Mouse (Mus musculus) hindbrain, postnatal 0 days (tissue): Measurements from ENCODE around the gene Ddx24. TPM values are rescaled to one million over a fixed set of nuclear protein-coding genes. Genes with fewer than 3 reads are reported as not detected.

ENCODE experiments used
- ATAC-seq: fragments of 200-750 bp; cut with Nextera tagmentation; 2 replicates; pipeline ENCODE4 v1.8.0; 2017; ENCODE audit warnings: mild to moderate bottlenecking, moderate TSS enrichment, moderate library complexity
- DNase-seq: peaks from one replicate; pipeline ENCODE4 v3.0.0-alpha.2; 2015; ENCODE audit warnings: low spot score
- H3K27ac ChIP-seq: fragments of 300-500 bp; sonication (generic); 2 replicates; pipeline ENCODE4 v1.5.1; 2014; ENCODE audit warnings: mild to moderate bottlenecking
- H3K27me3 ChIP-seq: fragments of 300-500 bp; sonication (generic); 2 replicates; pipeline ENCODE4 v1.6.1; 2014; ENCODE audit warnings: low read length, mixed read lengths; ENCODE audit not compliant: insufficient read depth
- H3K36me3 ChIP-seq: fragments of 300-500 bp; sonication (generic); 2 replicates; pipeline ENCODE4 v1.6.1; 2014; ENCODE audit warnings: low read length, mixed read lengths; ENCODE audit not compliant: insufficient read depth
- H3K4me1 ChIP-seq: fragments of 300-500 bp; sonication (generic); 2 replicates; pipeline ENCODE4 v1.6.1; 2014; ENCODE audit warnings: antibody characterized with exemption, low read length, mixed read lengths; ENCODE audit not compliant: insufficient read depth
- H3K4me2 ChIP-seq: fragments of 300-500 bp; sonication (generic); 2 replicates; pipeline ENCODE4 v1.6.1; 2014; ENCODE audit warnings: low read depth, mild to moderate bottlenecking, low read length, moderate library complexity, mixed read lengths
- H3K4me3 ChIP-seq: fragments of 300-500 bp; sonication (generic); 2 replicates; pipeline ENCODE4 v1.5.1; 2014; ENCODE audit warnings: low read length
- H3K9ac ChIP-seq: fragments of 300-500 bp; sonication (generic); replicated peaks from 2 replicates; pipeline ENCODE4 v1.6.1; 2014; ENCODE audit warnings: mild to moderate bottlenecking, low read length, moderate library complexity, mixed read lengths
- H3K9me3 ChIP-seq: fragments of 300-500 bp; sonication (generic); 2 replicates; pipeline ENCODE4 v1.6.1; 2016; ENCODE audit warnings: low read length, mixed read lengths
- CTCF ChIP-seq: IDR thresholded peaks from 2 replicates; pipeline ENCODE4 v1.5.1; 2016; ENCODE audit warnings: antibody characterized with exemption, control low read depth, low read depth
- WGBS: fragments of 180-500 bp; shearing (Covaris S2); extraction: QIAGEN DNeasy Blood & Tissue Kit; methylation state at CpG from one replicate; pipeline ENCODE4 v1.1.7; 2014; 5-methylcytosine and 5-hydroxymethylcytosine counted together
- polyA plus RNA-seq: library from polyadenylated mRNA; unstranded; fragments of >200 nt; fragmentation: Nextera tagmentation; extraction: Ambion mirVana; gene quantifications from 2 replicates; pipeline ENCODE4 v1.2.1, GENCODE M21; 2015
- total RNA-seq: library from RNA; depleted of rRNA; stranded (reverse); fragments of >200 nt; gene quantifications from 2 replicates; pipeline ENCODE4 v1.2.3, GENCODE M21; 2014

Gene Ddx24
- total and polyA plus RNA-seq, 2 experiments from 2014 or later = 148 to 220 TPM

GRCm38 (mm10) chr12:103393528-103393927 is 32.1 kb downstream of the Ddx24 start:
- H3K27me3 ChIP-seq = no peaks in the 10 kb centered on the region
- no peaks in the 10 kb centered on the region for H3K9me3 ChIP-seq
- no peaks in the 10 kb centered on the region for H3K36me3 ChIP-seq
- no peak overlapping the region for H3K27ac ChIP-seq
- peaks cover 7% of the 10 kb centered on the region; the same call in 1 of the 2 replicates for H3K4me1 ChIP-seq
- H3K4me2 ChIP-seq = no peak overlapping the region
- H3K9ac ChIP-seq = no peak overlapping the region
- no peak for DNase-seq
- no peak for ATAC-seq
- 59% methylated on average over 6 of the region's 6 CpGs for WGBS
- TF ChIP-seq CTCF = no peak
- no peak overlapping the region for H3K4me3 ChIP-seq

- Histone ChIP-seq H3K27ac (no peak overlapping the region), H3K27me3 (no peaks in the 10 kb centered on the region), H3K4me2 (no peak overlapping the region), H3K4me1 (peaks cover 7% of the 10 kb centered on the region; the same call in 1 of the 2 replicates), H3K9ac (no peak overlapping the region), H3K4me3 (no peak overlapping the region), H3K9me3 (no peaks in the 10 kb centered on the region), H3K36me3 (no peaks in the 10 kb centered on the region)
- 86% methylated on average over 7 of the region's 7 CpGs for WGBS
- DNase-seq = no peak
- TF ChIP-seq CTCF = no peak
- ATAC-seq = no peak
Observed at GRCm38 (mm10) chr12:103391098-103391497, 34.5 kb downstream of the Ddx24 start.

GRCm38 (mm10) chr12:103389982-103390381 is 35.6 kb downstream of the Ddx24 start:
- Histone ChIP-seq H3K9ac (no peak overlapping the region), H3K27me3 (no peaks in the 10 kb centered on the region), H3K4me1 (peaks cover 7% of the 10 kb centered on the region; the same call in 1 of the 2 replicates), H3K27ac (no peak overlapping the region), H3K9me3 (no peaks in the 10 kb centered on the region), H3K4me2 (0 out of 2 replicates have a peak overlapping the region, but pooled peaks have one; percentile 88), H3K4me3 (no peak overlapping the region), H3K36me3 (no peaks in the 10 kb centered on the region)
- TF ChIP-seq CTCF = no peak
- DNase-seq (no peak), ATAC-seq (no peak)
- WGBS = 68% methylated on average over 4 of the region's 4 CpGs

- TF ChIP-seq CTCF = no peak
- Histone ChIP-seq H3K4me3 (peak overlapping the region; percentile 69), H3K4me2 (peak overlapping the region; percentile 88), H3K9ac (peak overlapping the region; percentile 76), H3K9me3 (no peaks in the 10 kb centered on the region), H3K27me3 (no peaks in the 10 kb centered on the region), H3K36me3 (no peaks in the 10 kb centered on the region), H3K27ac (no peak overlapping the region), H3K4me1 (peaks cover 7% of the 10 kb centered on the region; the same call in 1 of the 2 replicates)
- DNase-seq (no peak), ATAC-seq (no peak)
- 61% methylated on average over 2 of the region's 2 CpGs for WGBS
Observed at GRCm38 (mm10) chr12:103389348-103389727, 36.3 kb downstream of the Ddx24 start.

- DNase-seq (peak; percentile 98), ATAC-seq (peak; percentile 99)
- H3K27ac ChIP-seq = peak within 1 kb of the TSS; percentile 57
- peak within 1 kb of the TSS; percentile 88 for H3K4me2 ChIP-seq
- no peaks in the 10 kb centered on the region for H3K9me3 ChIP-seq
- no peak for TF ChIP-seq CTCF
- no peaks in the 10 kb centered on the region for H3K27me3 ChIP-seq
- H3K4me1 ChIP-seq = peaks cover 7% of the 10 kb centered on the region; the same call in 1 of the 2 replicates
- under 1% methylated on average over 58 of the region's 58 CpGs for WGBS
- H3K36me3 ChIP-seq = no peaks in the 10 kb centered on the region
- H3K9ac ChIP-seq = peak within 1 kb of the TSS; percentile 76
- H3K4me3 ChIP-seq = peak within 1 kb of the TSS; percentile 69
Observed at GRCm38 (mm10) chr12:103388505-103389347, 36.9 kb downstream of the Ddx24 start, which contains the start of gene Otub2. TSS of gene Otub2 (plus strand) at chr12:103388682.

GRCm38 (mm10) chr12:103380226-103380625 is 45.4 kb downstream of the Ddx24 start:
- Histone ChIP-seq H3K4me1 (no peaks in the 10 kb centered on the region), H3K27me3 (no peaks in the 10 kb centered on the region), H3K4me3 (no peak overlapping the region), H3K36me3 (no peaks in the 10 kb centered on the region), H3K9ac (no peak overlapping the region), H3K27ac (no peak overlapping the region), H3K4me2 (no peak overlapping the region), H3K9me3 (no peaks in the 10 kb centered on the region)
- TF ChIP-seq CTCF = no peak
- WGBS = 75% methylated on average over 4 of the region's 4 CpGs
- ATAC-seq = no peak
- no peak for DNase-seq

GRCm38 (mm10) chr12:103376774-103377173 is 48.9 kb downstream of the Ddx24 start:
- no peak for DNase-seq
- Histone ChIP-seq H3K9me3 (no peaks in the 10 kb centered on the region), H3K27ac (no peak overlapping the region), H3K9ac (no peak overlapping the region), H3K27me3 (no peaks in the 10 kb centered on the region), H3K4me1 (no peaks in the 10 kb centered on the region), H3K36me3 (no peaks in the 10 kb centered on the region), H3K4me2 (no peak overlapping the region), H3K4me3 (no peak overlapping the region)
- ATAC-seq = peak; percentile 48; the same call in 1 of the 2 replicates
- no peak for TF ChIP-seq CTCF
- 51% methylated on average over 4 of the region's 4 CpGs for WGBS
